9 mouse cellular contexts compared by ENCODE assay signal in genomic region chr16:84817423-84817822, GRCm38 (mm10). TPM values are rescaled to one million over a fixed set of nuclear protein-coding genes. Genes with fewer than 3 reads are reported as not detected.
DNase-seq lines count a peak whose midpoint lies in the region; ATAC-seq and TF ChIP-seq lines count a peak whose summit lies in the region.
"Had no signal": no experiment of that assay in that cellular context is flagged by ENCODE, and none has a peak within 500 bp of the region (broad histone marks: within the 10 kb centered on the region; RNA-seq: fewer than 3 reads in every experiment).

No protein-coding gene starts in this region.

- no peaks in the 10 kb centered on the region for H3K4me1 ChIP-seq in lung, embryonic 14.5 days (ENCODE audit: insufficient read depth)
- H3K4me1 ChIP-seq in lung, adult 2 months (ENCODE audit: control insufficient read depth, insufficient read depth, low read length): no peaks in the 10 kb centered on the region
- H3K4me1 ChIP-seq in embryonic facial prominence, embryonic 10.5 days: no peaks in the 10 kb centered on the region
- no peaks in the 10 kb centered on the region for H3K4me1 ChIP-seq in kidney, embryonic 14.5 days (ENCODE audit: control insufficient read depth, insufficient read depth, low read length)
- H3K4me1 ChIP-seq in midbrain, embryonic 13.5 days (replicated peaks): no peaks in the 10 kb centered on the region
- H3K4me1 ChIP-seq: embryonic facial prominence, embryonic 13.5 days had no signal

- TF ChIP-seq CTCF in lung, embryonic 14.5 days (IDR thresholded peaks at IDR 0.05; ENCODE audit: low read depth): peak; percentile 74
- no peak for TF ChIP-seq CTCF in lung, adult 2 months (IDR thresholded peaks at IDR 0.05; ENCODE audit: insufficient read depth, low read length)
- TF ChIP-seq CTCF in Patski (IDR thresholded peaks at IDR 0.05): peak; percentile 65

- in situ Hi-C loops in Patski (cut with MboI; ENCODE audit: low pct_unique_long_range_greater_than_20kb): no loop called here

- WGBS in lung, embryonic 14.5 days: 35% methylated on average over 7 of the region's 7 CpGs
- 34% methylated on average over 7 of the region's 7 CpGs for WGBS in lung, adult 2 months
- 41% methylated on average over 7 of the region's 7 CpGs for WGBS in embryonic facial prominence, embryonic 10.5 days
- 37% methylated on average over 7 of the region's 7 CpGs for WGBS in kidney, embryonic 14.5 days
- 33% methylated on average over 7 of the region's 7 CpGs for whole genome bisulfite sequencing in midbrain, embryonic 13.5 days

- H3K36me3 ChIP-seq in lung, embryonic 14.5 days (ENCODE audit: insufficient read depth): no peaks in the 10 kb centered on the region
- H3K36me3 ChIP-seq in embryonic facial prominence, embryonic 10.5 days (replicated peaks): peaks cover 13% of the 10 kb centered on the region
- peaks cover 3% of the 10 kb centered on the region; the same call in 1 of the 2 replicates for H3K36me3 ChIP-seq in kidney, embryonic 14.5 days (ENCODE audit: control insufficient read depth, insufficient read depth, low read length)
- H3K36me3 ChIP-seq in midbrain, embryonic 13.5 days: peaks cover 44% of the 10 kb centered on the region

- no peaks in the 10 kb centered on the region for H3K9me3 ChIP-seq in lung, embryonic 14.5 days (ENCODE audit: low read depth, low read length)
- H3K9me3 ChIP-seq in embryonic facial prominence, embryonic 10.5 days: no peaks in the 10 kb centered on the region
- H3K9me3 ChIP-seq in kidney, embryonic 14.5 days (ENCODE audit: control insufficient read depth, low read length): no peaks in the 10 kb centered on the region
- no peaks in the 10 kb centered on the region for H3K9me3 ChIP-seq in midbrain, embryonic 13.5 days
- H3K9me3 ChIP-seq: embryonic facial prominence, embryonic 13.5 days had no signal

- H3K27ac ChIP-seq in lung, embryonic 14.5 days (ENCODE audit: low read depth): no peak overlapping the region
- no peak overlapping the region for H3K27ac ChIP-seq in embryonic facial prominence, embryonic 10.5 days (replicated peaks)
- no peak overlapping the region for H3K27ac ChIP-seq in kidney, embryonic 14.5 days (ENCODE audit: low read depth, low read length)
- H3K27ac ChIP-seq in midbrain, embryonic 13.5 days: no peak overlapping the region
- H3K27ac ChIP-seq: embryonic facial prominence, embryonic 13.5 days had no signal

- DNase-seq in lung, embryonic 14.5 days: peak; percentile 76
- no peak for DNase-seq in lung, adult 2 months
- DNase-seq in Patski (ENCODE audit: low read depth, low spot score): no peak
- peak; percentile 22 for DNase-seq in embryonic facial prominence, embryonic 10.5 days (ENCODE audit: low spot score)
- DNase-seq in spleen, postnatal 4 days (ENCODE audit: low spot score in 2 of 2): no peak
- DNase-seq in ovary, postnatal 36 days (ENCODE audit: low spot score): no peak

- H3K27me3 ChIP-seq in lung, embryonic 14.5 days (ENCODE audit: insufficient read depth, low read length): no peaks in the 10 kb centered on the region
- no peaks in the 10 kb centered on the region for H3K27me3 ChIP-seq in Patski
- H3K27me3 ChIP-seq in embryonic facial prominence, embryonic 10.5 days (replicated peaks; ENCODE audit: low read depth, poor library complexity, severe bottlenecking): no peaks in the 10 kb centered on the region
- H3K27me3 ChIP-seq in kidney, embryonic 14.5 days (ENCODE audit: control insufficient read depth, insufficient read depth, low read length): no peaks in the 10 kb centered on the region
- no peaks in the 10 kb centered on the region for H3K27me3 ChIP-seq in midbrain, embryonic 13.5 days
- H3K27me3 ChIP-seq: embryonic facial prominence, embryonic 13.5 days had no signal

- CTCF ChIA-PET in Patski (lab: Charles Lee): interaction anchor here (0.6 to 3.0 kb wide), 12 partner anchors 10 to 1398 kb away, joined by 3 to 17 read pairs (median 4); partner anchors contain the start of genes Atp5j, Gabpa and Mrpl39

- peak; percentile 54 for ATAC-seq in lung, embryonic 14.5 days (ENCODE audit: insufficient read depth)
- ATAC-seq in Patski: no peak
- 0 out of 2 replicates have a peak, but pooled peaks have one; percentile 64 for ATAC-seq in kidney, embryonic 14.5 days (ENCODE audit: low FRiP score, low TSS enrichment)
- peak; percentile 82 for ATAC-seq in midbrain, embryonic 13.5 days

- TF ChIP-seq POLR2A in lung, adult 2 months (IDR thresholded peaks at IDR 0.05; ENCODE audit: borderline replicate concordance, extremely low read depth, low read depth, low read length): no peak

- H3K9ac ChIP-seq in lung, embryonic 14.5 days: no peak overlapping the region
- no peak overlapping the region for H3K9ac ChIP-seq in kidney, embryonic 14.5 days (ENCODE audit: low read depth, low read length)
- no peak overlapping the region for H3K9ac ChIP-seq in midbrain, embryonic 13.5 days (replicated peaks)
- H3K9ac ChIP-seq: embryonic facial prominence, embryonic 13.5 days had no signal

- no peak overlapping the region for H3K4me3 ChIP-seq in lung, embryonic 14.5 days (ENCODE audit: low read depth, low read length)
- H3K4me3 ChIP-seq in lung, adult 2 months (replicated peaks; ENCODE audit: extremely low read depth, low read depth, low read length): no peak overlapping the region
- H3K4me3 ChIP-seq in embryonic facial prominence, embryonic 10.5 days: no peak overlapping the region
- H3K4me3 ChIP-seq in kidney, embryonic 14.5 days (ENCODE audit: low read length): no peak overlapping the region
- H3K4me3 ChIP-seq in midbrain, embryonic 13.5 days (replicated peaks): no peak overlapping the region
- H3K4me3 ChIP-seq: embryonic facial prominence, embryonic 13.5 days had no signal

- POLR2A ChIA-PET in Patski (lab: Charles Lee): no interaction called here

- H3K4me2 ChIP-seq in lung, embryonic 14.5 days: no peak overlapping the region
- no peak overlapping the region for H3K4me2 ChIP-seq in kidney, embryonic 14.5 days (replicated peaks; ENCODE audit: low read depth, low read length)
- H3K4me2 ChIP-seq in midbrain, embryonic 13.5 days (replicated peaks): no peak overlapping the region
- H3K4me2 ChIP-seq: embryonic facial prominence, embryonic 13.5 days had no signal

RNA-seq across cellular contexts. Expression of gene Gabpa, which starts 17.3 kb away (rescaled TPM):
- 47.4 and 47.5 TPM in 2 replicates for polyA plus RNA-seq in lung, embryonic 14.5 days (2014; fragmentation: Nextera tagmentation; extraction: Ambion mirVana)
- 5.2 and 10.7 TPM in 2 replicates for polyA plus RNA-seq in lung, adult 2 months (2012; rRNA removed)
- 41.0 TPM for polyA plus RNA-seq in Patski (2021)
- polyA plus RNA-seq in embryonic facial prominence, embryonic 10.5 days (2016; fragmentation: Nextera tagmentation; extraction: Ambion mirVana): 38.7 and 40.4 TPM in 2 replicates
- polyA plus RNA-seq in kidney, embryonic 14.5 days (2014; fragmentation: Nextera tagmentation; extraction: Ambion mirVana): 27.5 and 44.7 TPM in 2 replicates
- 22.8 and 23.4 TPM in 2 replicates for polyA plus RNA-seq in midbrain, embryonic 13.5 days (2015; fragmentation: Nextera tagmentation; extraction: Ambion mirVana)

RNA-seq across cellular contexts. Expression of gene Atp5j, which starts 18.0 kb away (rescaled TPM):
- polyA plus RNA-seq in lung, embryonic 14.5 days (2014; fragmentation: Nextera tagmentation; extraction: Ambion mirVana): 842 and 905 TPM in 2 replicates
- 117 and 167 TPM in 2 replicates for polyA plus RNA-seq in lung, adult 2 months (2012; rRNA removed)
- polyA plus RNA-seq in Patski (2021): 685 TPM
- polyA plus RNA-seq in embryonic facial prominence, embryonic 10.5 days (2016; fragmentation: Nextera tagmentation; extraction: Ambion mirVana): 805 and 857 TPM in 2 replicates
- 989 and 1,322 TPM in 2 replicates for polyA plus RNA-seq in kidney, embryonic 14.5 days (2014; fragmentation: Nextera tagmentation; extraction: Ambion mirVana)
- polyA plus RNA-seq in midbrain, embryonic 13.5 days (2015; fragmentation: Nextera tagmentation; extraction: Ambion mirVana): 827 and 861 TPM in 2 replicates

RNA-seq across cellular contexts. Expression of gene Jam2, which starts 43.5 kb away (rescaled TPM):
- 12.4 and 14.9 TPM in 2 replicates for polyA plus RNA-seq in lung, embryonic 14.5 days (2014; fragmentation: Nextera tagmentation; extraction: Ambion mirVana)
- 13.4 and 16.6 TPM in 2 replicates for polyA plus RNA-seq in lung, adult 2 months (2012; rRNA removed)
- polyA plus RNA-seq in Patski (2021): 0.05 TPM
- 9.6 and 14.3 TPM in 2 replicates for polyA plus RNA-seq in embryonic facial prominence, embryonic 10.5 days (2016; fragmentation: Nextera tagmentation; extraction: Ambion mirVana)
- 2.5 and 3.4 TPM in 2 replicates for polyA plus RNA-seq in kidney, embryonic 14.5 days (2014; fragmentation: Nextera tagmentation; extraction: Ambion mirVana)
- 40.7 and 44.1 TPM in 2 replicates for polyA plus RNA-seq in midbrain, embryonic 13.5 days (2015; fragmentation: Nextera tagmentation; extraction: Ambion mirVana)

Comparison
In these comparisons a context has a peak if more than half of its experiments do, and no peak if none do; other contexts are left out.
1. DNase-seq: peak in lung, embryonic 14.5 days (single experiment) and embryonic facial prominence, embryonic 10.5 days (single experiment); none in lung, adult 2 months (single experiment), Patski (single experiment), spleen, postnatal 4 days (0 of 2) and ovary, postnatal 36 days (single experiment).